Mouse (Mus musculus) macrophage (primary cell): ENCODE measurements around the gene Mst1. TPM values are rescaled to one million over a fixed set of nuclear protein-coding genes. Genes with fewer than 3 reads are reported as not detected.

Source experiments
- H3K27ac ChIP-seq: fragments of 350-480 bp; formaldehyde crosslinking; 2 replicates; pipeline ENCODE4 v1.9.0; 2021
- H3K36me3 ChIP-seq: fragments of 350-480 bp; formaldehyde crosslinking; 2 replicates; pipeline ENCODE4 v1.9.0; 2021; ENCODE audit errors: inconsistent target
- H3K4me3 ChIP-seq: fragments of 350-480 bp; formaldehyde crosslinking; 2 replicates; pipeline ENCODE4 v1.9.0; 2021; ENCODE audit errors: inconsistent target
- H3K79me2 ChIP-seq: fragments of 350-480 bp; formaldehyde crosslinking; 2 replicates; pipeline ENCODE4 v1.9.0; 2021; ENCODE audit errors: inconsistent target
- WGBS: methylation state at CpG from one replicate; pipeline ENCODE4 v1.1.7; 2026; ENCODE audit warnings: inconsistent platforms; ENCODE audit not compliant: missing documents; 5-methylcytosine and 5-hydroxymethylcytosine counted together
- polyA plus RNA-seq: library from polyadenylated mRNA; stranded (reverse); fragments of 250-400 nt; gene quantifications from 3 replicates; pipeline ENCODE4 v1.2.4, GENCODE M21; 2018; ENCODE audit warnings: inconsistent platforms

Mst1 gene
- polyA plus RNA-seq, 1 experiment from 2014 or later: 0.19 TPM

- no peak overlapping the region for H3K27ac ChIP-seq
- WGBS: 94% methylated on average over 9 of the region's 9 CpGs
- no peaks in the 10 kb centered on the region for H3K79me2 ChIP-seq
- H3K4me3 ChIP-seq: no peak overlapping the region
- H3K36me3 ChIP-seq: peaks cover 20% of the 10 kb centered on the region; the same call in 1 of the 2 replicates
Observed at GRCm38 (mm10) chr9:108069007-108069406, 11.2 kb upstream of the Mst1 start.

DNA sequence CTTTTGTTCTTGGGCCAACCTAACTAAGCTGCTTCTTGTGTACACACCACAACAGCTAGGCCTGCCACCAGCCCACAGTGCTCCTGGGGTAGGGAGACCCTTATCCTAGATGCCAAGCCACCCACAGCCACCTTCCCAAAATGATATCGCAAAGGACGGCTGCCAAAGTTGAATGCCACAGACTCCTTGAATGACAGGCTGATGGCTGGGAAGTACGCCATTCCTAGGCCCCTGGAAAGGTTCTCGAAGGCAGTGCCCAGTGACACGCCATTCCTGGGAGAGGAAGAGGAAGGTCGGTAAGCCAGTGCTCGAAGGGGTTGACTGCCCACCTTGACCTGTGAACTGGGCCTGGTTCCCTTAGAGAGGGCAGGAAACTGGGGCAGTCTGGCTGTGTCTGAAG is 10.7 kb upstream of the Mst1 start:
- H3K27ac ChIP-seq: no peak overlapping the region
- H3K79me2 ChIP-seq: no peaks in the 10 kb centered on the region
- WGBS: 95% methylated on average over 7 of the region's 7 CpGs
- peaks cover 14% of the 10 kb centered on the region; the same call in 1 of the 2 replicates for H3K36me3 ChIP-seq
- no peak overlapping the region for H3K4me3 ChIP-seq

DNA sequence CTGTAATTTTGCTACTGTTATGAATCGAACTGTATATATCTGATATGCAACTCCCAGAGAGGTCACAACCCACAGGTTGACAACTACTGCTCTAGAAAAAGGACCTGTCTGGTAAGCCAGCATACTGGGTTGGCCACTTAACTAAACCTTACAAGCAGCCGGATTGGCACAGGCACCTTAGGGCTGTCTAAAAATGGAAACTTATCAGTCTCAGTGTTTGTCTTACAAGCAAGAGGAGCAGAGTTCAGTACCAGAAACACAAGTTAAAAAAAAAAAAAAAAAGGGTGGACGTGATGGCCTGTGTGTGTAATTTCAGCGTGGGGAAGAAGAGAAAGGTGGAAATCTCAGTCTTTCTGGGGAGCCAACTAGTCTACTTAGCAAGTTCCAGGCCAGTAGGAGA is 8.4 kb upstream of the Mst1 start:
- Histone ChIP-seq H3K4me3 (no peak overlapping the region), H3K36me3 (peaks cover 13% of the 10 kb centered on the region; the same call in 1 of the 2 replicates), H3K79me2 (no peaks in the 10 kb centered on the region), H3K27ac (no peak overlapping the region)
- 95% methylated on average over 4 of the region's 4 CpGs for WGBS

- no peak overlapping the region for H3K27ac ChIP-seq
- no peak overlapping the region for H3K4me3 ChIP-seq
- H3K36me3 ChIP-seq: peaks cover 13% of the 10 kb centered on the region; the same call in 1 of the 2 replicates
- H3K79me2 ChIP-seq: no peaks in the 10 kb centered on the region
- WGBS: 93% methylated on average over 9 of the region's 9 CpGs
Observed at GRCm38 (mm10) chr9:108072481-108072924, 7.7 kb upstream of the Mst1 start.

DNA sequence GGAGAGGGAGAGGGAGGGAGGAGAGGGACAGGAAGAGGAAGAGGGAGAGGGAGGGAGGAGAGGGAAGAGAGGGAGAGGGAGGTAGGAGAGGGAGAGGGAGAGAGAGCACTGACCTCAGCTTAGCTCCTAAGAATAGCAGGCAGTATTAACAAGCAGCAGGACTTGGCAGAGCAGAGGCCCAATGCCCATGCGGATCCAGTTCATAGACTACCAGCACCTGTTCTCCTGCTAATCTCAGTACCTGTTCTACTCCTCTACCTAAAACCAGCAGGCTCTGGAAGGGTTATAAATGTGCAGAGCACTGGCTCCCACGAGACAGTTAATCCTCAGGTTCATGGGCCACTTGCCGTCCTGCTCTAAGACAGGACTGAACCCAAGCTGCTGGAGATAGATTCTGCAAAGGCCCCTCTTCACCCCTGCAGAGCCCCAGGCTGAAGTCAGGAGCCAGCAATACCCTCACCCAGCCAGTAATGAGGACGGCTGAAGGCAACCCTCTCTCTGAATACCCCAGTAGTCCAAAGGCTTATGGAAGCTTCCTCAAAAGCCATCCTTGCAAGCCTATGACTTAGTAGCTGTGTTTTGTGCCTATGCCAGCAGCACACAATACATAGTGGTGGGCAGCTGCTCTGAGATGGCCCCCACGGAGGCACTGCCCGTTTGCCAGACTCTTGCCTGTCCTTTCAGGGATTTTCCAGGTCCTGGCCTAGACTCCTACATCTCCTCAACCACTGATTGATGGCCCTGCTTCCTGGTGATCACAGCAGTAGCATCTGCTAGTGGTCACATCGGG is 6.9 kb upstream of the Mst1 start:
- no peak overlapping the region for H3K4me3 ChIP-seq
- no peak overlapping the region for H3K27ac ChIP-seq
- WGBS: 91% methylated on average over 7 of the region's 7 CpGs
- peaks cover 13% of the 10 kb centered on the region; the same call in 1 of the 2 replicates for H3K36me3 ChIP-seq
- peaks cover 4% of the 10 kb centered on the region; the same call in 1 of the 2 replicates for H3K79me2 ChIP-seq

GRCm38 (mm10) chr9:108082549-108082948 is 2.3 kb downstream of the Mst1 start:
- Histone ChIP-seq H3K27ac (no peak overlapping the region), H3K79me2 (peaks cover 9% of the 10 kb centered on the region; the same call in 1 of the 2 replicates), H3K4me3 (no peak overlapping the region), H3K36me3 (peaks cover 34% of the 10 kb centered on the region)
- WGBS: 15% methylated on average over 18 of the region's 19 CpGs

DNA sequence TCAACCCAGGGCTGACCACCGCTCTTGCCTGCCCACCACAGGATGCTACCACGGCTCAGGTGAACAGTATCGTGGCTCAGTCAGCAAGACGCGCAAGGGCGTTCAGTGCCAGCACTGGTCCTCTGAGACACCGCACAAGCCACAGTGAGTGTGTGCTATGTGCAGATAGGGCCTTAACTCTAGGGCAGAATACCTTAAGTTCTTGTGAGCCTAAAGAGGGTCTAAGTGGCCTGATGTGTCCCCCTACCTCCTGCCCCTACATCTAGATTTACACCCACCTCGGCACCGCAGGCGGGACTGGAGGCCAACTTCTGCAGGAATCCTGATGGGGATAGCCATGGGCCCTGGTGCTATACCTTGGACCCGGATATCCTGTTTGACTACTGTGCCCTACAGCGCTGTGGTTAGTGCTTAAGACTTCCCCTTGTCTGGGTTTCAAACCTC is 2.8 kb downstream of the Mst1 start, which contains the start of gene Rnf123:
TSS of gene Rnf123 (minus strand) at position 359 of the 444 bp plus-strand sequence.
- Histone ChIP-seq H3K36me3 (peaks cover 39% of the 10 kb centered on the region), H3K4me3 (no peak within 1 kb of the TSS), H3K27ac (no peak within 1 kb of the TSS), H3K79me2 (peaks cover 9% of the 10 kb centered on the region; the same call in 1 of the 2 replicates)
- 15% methylated on average over 12 of the region's 12 CpGs for WGBS

DNA sequence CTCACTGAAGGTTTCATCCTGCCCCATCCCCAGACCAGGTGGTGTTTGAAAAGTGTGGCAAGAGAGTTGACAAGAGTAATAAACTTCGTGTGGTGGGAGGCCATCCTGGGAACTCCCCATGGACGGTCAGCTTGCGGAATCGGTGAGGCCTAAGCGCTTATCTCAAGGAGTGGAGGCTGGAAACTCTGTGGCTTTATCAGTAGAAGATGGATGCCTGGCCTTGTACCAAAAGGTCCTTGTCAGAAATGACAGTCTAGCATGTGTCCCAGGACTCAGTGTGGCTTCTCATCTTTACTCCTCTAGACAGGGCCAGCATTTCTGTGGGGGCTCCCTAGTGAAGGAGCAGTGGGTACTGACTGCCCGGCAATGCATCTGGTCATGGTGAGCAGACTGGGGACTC is 3.3 kb downstream of the Mst1 start:
- H3K36me3 ChIP-seq: peaks cover 44% of the 10 kb centered on the region
- 96% methylated on average over 6 of the region's 6 CpGs for WGBS
- H3K79me2 ChIP-seq: peaks cover 4% of the 10 kb centered on the region; the same call in 1 of the 2 replicates
- no peak overlapping the region for H3K4me3 ChIP-seq
- no peak overlapping the region for H3K27ac ChIP-seq

GRCm38 (mm10) chr9:108085261-108085660 is 5.0 kb downstream of the Mst1 start:
- Histone ChIP-seq H3K36me3 (peaks cover 61% of the 10 kb centered on the region), H3K4me3 (no peak overlapping the region), H3K27ac (no peak overlapping the region), H3K79me2 (no peaks in the 10 kb centered on the region)
- 100% methylated on average over 4 of the region's 4 CpGs for WGBS

- H3K27ac ChIP-seq: no peak overlapping the region
- no peak overlapping the region for H3K4me3 ChIP-seq
- H3K36me3 ChIP-seq: peaks cover 71% of the 10 kb centered on the region
- 97% methylated on average over 7 of the region's 7 CpGs for WGBS
- H3K79me2 ChIP-seq: peaks cover 10% of the 10 kb centered on the region; the same call in 1 of the 2 replicates
Observed at GRCm38 (mm10) chr9:108090611-108091120, 10.4 kb downstream of the Mst1 start.

GRCm38 (mm10) chr9:108093586-108093985 is 13.3 kb downstream of the Mst1 start:
- Histone ChIP-seq H3K4me3 (peak overlapping the region; percentile 68), H3K36me3 (peaks cover 42% of the 10 kb centered on the region), H3K79me2 (peaks cover 10% of the 10 kb centered on the region; the same call in 1 of the 2 replicates), H3K27ac (0 out of 2 replicates have a peak overlapping the region, but pooled peaks have one; percentile 24)
- WGBS: 83% methylated on average over 10 of the region's 10 CpGs

GRCm38 (mm10) chr9:108094184-108094941 is 14.1 kb downstream of the Mst1 start, which contains the start of gene Apeh:
Gene Apeh (minus strand): TSS chr9:108094606.
- under 1% methylated on average over 49 of the region's 52 CpGs for WGBS
- Histone ChIP-seq H3K4me3 (peak within 1 kb of the TSS; percentile 68), H3K79me2 (peaks cover 10% of the 10 kb centered on the region; the same call in 1 of the 2 replicates), H3K27ac (peak within 1 kb of the TSS; percentile 29), H3K36me3 (peaks cover 35% of the 10 kb centered on the region)

- peaks cover 10% of the 10 kb centered on the region; the same call in 1 of the 2 replicates for H3K79me2 ChIP-seq
- peak overlapping the region; percentile 68 for H3K4me3 ChIP-seq
- peak overlapping the region; percentile 29 for H3K27ac ChIP-seq
- WGBS: under 1% methylated on average over 16 of the region's 16 CpGs
- peaks cover 35% of the 10 kb centered on the region for H3K36me3 ChIP-seq
Observed at GRCm38 (mm10) chr9:108094998-108095411, 14.8 kb downstream of the Mst1 start.

- Histone ChIP-seq H3K4me3 (peak overlapping the region; percentile 68), H3K27ac (no peak overlapping the region), H3K79me2 (peaks cover 10% of the 10 kb centered on the region; the same call in 1 of the 2 replicates), H3K36me3 (peaks cover 29% of the 10 kb centered on the region)
- 10% methylated on average over 3 of the region's 3 CpGs for WGBS
Observed at GRCm38 (mm10) chr9:108095518-108095917, 15.3 kb downstream of the Mst1 start.
